Mouse (Mus musculus) CD4-positive, CD25-positive, alpha-beta regulatory T cell, adult 4 months (primary cell): ENCODE results near the gene Lins1. TPM values are rescaled to one million over a fixed set of nuclear protein-coding genes. Genes with fewer than 3 reads are reported as not detected.

Experiments
- ATAC-seq: one replicate; pipeline ENCODE4 v1.8.0; 2017
- polyA plus RNA-seq, 2 experiments: library from polyadenylated mRNA; unstranded; fragments of 100-300 nt; shearing (Covaris generic); gene quantifications; one replicate each; pipeline ENCODE4 v1.2.1; 2017

The Lins1 gene
- polyA plus RNA-seq, result 1 to 10 TPM; 8.2 TPM

DNA sequence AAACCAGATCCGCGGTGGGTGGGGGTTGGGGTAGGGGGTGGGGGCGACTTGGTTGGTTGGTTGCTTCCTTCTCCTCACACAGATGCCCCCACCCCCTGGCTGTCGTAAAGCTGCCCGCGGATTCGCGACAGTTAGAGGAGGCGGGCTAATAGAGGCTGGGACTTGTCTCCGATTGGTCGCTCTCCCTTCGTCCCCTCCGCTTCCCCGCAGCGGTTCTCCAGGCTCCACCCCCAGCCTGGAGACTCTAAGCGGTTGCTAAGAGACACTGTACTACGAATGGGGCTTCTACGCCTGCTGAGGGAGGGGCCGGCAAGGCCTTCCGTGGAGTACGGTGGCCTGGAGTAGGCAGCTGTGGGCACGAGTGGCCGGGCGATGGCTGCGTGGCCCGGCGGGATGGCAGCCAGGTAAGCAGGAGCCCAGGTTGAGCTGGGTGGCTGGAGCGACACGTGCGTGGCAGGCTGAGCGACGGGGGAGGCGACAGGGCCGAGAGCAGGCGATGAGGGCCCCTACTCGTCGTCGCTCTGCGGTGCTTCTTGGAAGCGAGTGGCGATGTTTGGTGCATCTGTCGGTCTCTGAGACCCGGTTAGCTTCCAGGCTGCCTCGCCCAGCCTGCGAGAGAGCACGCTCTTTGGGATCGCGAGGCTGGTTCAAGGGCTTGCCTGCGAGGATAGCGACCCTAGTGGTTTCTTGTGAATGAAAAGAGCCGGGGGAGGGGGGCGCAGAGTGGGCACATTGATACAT lies at the start of gene Lins1:
Gene Lins1, plus strand, starts transcription at position 270 of the 741 bp plus-strand sequence.
- peak; percentile 98 for ATAC-seq

GRCm38 (mm10) chr7:66645736-66646135 lies 44.0 kb upstream of the Lins1 start:
- no peak for ATAC-seq

DNA sequence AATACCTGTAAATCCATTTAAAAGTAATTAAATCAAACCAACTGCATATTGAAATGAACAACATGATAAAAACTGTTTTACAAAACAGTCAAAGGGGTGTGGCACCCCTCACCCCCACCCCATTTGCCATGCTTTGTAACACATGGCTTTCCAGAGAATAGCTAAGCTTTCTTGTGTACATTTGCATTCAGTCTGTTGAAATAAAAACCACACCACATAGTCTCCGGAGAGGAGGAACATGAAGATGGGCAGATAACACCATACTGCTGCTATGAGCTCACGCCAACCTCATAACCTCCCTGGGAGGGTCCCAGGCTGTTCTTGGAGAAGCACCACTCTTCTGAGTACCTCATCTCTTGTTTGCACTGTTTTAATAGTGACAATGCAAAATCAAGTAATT lies 40.5 kb upstream of the Lins1 start:
- no peak for ATAC-seq

- no peak for ATAC-seq
These were observed 38.8 kb upstream of the Lins1 start for GRCm38 (mm10) chr7:66650883-66651282.

DNA sequence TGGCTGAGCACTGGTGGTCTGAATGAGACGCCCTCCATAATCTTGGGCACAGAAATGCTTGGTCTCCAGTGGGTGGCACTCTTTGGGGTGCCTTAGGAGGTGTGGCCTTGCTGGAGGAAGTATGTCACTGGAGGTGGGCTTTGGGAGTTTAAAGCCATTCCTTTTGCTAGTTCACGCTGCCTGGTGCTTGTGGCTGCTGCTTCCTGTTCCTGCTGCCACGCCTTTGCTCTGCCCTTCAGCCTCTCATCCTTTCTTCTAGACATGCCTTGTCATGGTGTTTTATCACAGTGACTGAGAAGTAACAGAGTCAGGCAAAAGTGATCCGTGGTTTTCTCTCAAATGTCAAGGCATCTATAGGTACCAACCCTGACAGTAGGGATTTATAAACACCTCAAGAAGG lies 37.5 kb upstream of the Lins1 start:
- peak; percentile 63 for ATAC-seq

DNA sequence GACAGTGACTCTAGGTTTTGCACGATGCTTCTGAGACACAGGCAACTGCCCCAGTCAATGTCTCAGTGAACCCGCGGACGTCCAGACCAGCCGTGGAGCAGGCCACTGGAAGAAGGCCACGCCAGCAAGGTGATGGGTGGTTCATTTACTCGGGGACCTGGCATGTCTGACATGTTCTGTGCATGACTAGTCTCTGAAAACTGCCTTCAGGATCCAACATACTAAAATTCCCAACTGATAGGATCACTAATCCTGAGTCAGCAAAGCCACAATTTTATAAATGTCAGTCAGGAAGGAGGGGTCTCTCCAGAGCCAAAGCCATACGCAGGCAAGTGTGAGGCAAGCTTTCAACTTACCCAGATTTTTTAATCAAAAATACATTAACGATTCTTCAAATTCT lies 36.1 kb upstream of the Lins1 start:
- no peak for ATAC-seq

GRCm38 (mm10) chr7:66655471-66655870 lies 34.2 kb upstream of the Lins1 start:
- ATAC-seq, result no peak

GRCm38 (mm10) chr7:66660291-66660690 lies 29.4 kb upstream of the Lins1 start:
- no peak for ATAC-seq

DNA sequence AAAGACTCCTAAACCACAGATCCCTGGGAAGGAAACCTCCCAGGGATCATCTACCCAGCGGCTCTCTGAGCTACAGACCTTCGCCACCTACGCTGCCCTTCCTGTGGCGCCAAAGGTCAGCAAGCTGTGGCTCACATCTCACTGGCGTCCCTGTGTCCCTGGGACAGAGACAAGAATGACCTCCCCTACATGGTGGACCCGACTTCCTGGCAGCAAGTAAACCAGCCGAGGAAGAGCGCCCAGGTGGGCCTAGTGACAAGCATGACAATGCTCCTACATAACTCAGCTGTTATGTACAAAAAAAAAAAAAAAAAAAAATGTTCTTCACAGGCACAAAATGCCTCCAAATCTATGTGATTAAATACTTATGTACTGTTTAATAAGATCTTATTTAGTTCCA lies 28.7 kb upstream of the Lins1 start:
- ATAC-seq, result no peak

DNA sequence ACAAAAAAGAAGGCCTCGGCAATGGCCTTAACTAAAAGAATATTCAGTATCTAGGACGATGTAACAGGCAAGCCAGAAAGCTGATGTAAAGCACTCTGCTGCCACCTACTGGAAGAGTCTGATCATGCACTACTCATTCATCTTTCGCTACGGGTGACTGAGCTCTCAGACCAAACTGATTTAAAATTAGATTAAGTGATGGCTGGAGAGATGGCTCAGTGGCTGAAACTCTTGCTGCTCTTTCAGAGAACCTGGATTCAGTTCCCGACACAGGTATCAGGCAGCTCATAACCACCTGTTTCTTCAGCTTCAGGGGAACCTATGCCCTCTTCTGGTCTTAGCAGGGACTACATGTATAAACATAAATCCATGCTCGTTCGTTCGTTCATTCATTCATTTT lies 28.1 kb upstream of the Lins1 start:
- ATAC-seq, result peak; percentile 91

DNA sequence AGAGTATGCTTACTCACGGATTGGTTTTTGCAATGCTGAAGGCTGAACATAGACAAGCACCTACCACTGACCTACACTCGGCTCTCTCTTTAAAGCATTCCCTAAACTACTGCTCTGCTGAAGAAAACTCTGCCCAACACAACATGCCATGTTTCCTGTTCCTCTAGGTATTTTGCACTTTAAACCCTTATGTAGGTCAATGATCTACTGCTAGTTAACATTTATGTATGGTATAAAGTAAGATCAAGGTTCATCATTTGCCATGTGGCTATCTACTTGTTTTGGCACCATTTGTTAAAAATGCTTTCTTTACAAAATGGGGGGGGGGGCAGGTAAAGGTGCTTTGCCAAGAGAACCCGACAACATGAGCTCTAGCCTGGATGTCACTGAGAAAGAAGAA lies 26.1 kb upstream of the Lins1 start:
- ATAC-seq, result no peak

DNA sequence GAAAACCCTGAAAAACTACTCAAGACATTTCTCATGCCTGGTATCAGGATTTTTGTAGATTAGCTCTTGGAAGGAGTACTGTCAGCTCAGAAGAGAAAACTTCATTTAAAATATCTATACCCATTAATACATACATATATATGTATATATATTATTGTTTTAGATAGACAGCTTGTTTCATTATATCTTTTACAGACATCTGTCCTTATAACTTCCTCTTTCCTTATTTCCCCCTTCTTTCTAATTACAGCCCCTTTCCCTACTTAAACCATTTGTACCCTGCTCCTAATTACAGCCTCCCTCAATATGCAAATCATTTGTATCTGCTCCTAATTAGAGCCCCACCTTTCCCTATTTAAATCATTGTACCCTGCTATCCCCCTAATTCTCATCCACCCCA lies 22.6 kb upstream of the Lins1 start:
- no peak for ATAC-seq

DNA sequence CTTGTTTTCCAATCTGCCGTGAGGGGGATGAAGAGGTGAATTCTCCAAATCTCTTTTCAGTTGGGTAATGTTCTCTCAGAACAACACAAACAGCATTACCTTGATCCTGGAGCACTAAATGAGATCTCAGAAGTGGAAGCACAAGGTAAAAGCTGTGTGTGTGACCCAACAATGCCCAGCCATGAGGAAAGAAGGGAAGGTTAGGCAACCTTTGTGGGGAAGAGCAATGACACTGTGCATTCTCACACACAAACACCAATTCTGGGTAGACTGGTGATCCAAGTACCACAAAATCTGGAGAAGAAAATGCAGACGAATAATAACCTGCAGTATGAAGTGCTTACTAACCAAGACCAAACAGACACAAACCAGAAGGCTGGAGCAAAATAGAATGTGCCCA lies 13.9 kb upstream of the Lins1 start:
- ATAC-seq, result no peak

DNA sequence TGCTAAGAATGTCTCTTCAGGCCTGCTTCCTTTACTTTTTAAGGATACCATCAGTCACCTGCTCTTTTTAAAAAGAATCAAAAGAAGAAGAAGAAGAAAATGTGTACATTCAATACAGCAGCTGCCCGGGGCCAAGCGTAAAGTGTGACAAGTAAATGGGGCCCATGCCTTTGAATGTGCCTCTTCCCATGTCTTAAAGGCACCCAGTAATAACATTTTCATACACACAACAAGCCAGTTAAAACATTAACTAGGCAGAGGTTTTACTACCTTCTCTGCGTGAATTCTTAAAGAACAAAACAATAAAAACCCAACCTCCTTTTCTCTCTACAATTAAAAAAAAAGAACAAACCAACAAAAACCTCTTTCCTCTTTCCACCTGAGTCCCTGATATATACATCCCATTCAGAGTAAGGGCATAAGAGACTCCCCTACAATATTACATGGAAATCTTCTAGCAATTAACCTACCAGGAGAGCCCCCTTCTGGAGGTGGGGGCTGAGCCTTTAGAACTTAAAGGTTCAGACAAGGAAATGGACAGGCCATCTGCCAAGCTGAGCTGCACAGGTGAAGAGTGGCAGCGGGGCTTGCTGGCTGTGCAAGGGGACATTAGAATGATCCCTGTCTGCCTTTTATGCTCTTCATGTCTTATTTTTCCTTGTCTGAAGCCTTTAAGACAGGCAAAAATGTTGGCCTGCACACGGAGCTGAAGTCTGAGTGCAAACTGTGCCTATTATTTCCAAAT lies 7.4 kb upstream of the Lins1 start:
- no peak for ATAC-seq

- ATAC-seq, result no peak
These were observed 968 bp upstream of the Lins1 start for GRCm38 (mm10) chr7:66688721-66689120.

DNA sequence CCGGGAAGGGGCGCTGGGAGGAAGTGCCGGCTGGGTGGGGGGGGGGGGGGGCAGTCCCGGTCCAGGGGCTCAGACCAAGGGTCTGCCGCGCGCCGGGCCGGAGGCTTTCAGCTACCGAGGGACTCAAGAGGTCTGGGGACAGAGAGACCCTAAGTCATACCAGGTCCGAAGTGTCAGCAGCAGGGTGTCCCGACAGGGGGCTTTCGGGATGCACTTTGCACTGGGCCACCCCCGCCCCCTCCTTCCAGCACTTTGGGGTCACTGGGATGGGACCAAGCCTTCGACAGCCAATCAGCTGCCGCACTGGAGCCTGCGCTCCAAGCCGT lies 432 bp upstream of the Lins1 start, which contains the start of gene Asb7:
Gene Asb7, minus strand, starts transcription at position 303 of the 326 bp plus-strand sequence.
- no peak for ATAC-seq

DNA sequence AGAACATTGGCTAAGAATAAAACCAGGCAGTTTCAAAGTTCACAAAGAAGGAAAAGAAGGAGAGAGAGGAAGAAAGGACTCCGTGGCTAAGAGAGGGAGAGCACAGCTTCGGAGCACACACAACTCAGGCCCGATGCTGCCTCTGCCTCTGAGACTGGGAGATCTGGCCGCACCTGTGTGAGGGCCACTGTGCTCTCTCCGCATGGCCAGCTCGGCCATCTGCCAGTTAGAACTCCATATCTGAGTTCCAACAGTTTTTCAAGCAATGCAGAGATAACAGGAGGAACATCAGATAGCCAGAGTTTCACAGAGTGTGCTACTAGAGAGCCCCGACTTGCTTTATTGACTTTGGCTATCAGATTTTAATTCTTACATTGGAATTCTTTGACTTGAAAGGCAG lies 4.8 kb downstream of the Lins1 start:
- no peak for ATAC-seq

- no peak for ATAC-seq
These were observed 13.0 kb downstream of the Lins1 start for GRCm38 (mm10) chr7:66702721-66703120.

GRCm38 (mm10) chr7:66704631-66705030 lies 14.9 kb downstream of the Lins1 start:
- no peak for ATAC-seq

DNA sequence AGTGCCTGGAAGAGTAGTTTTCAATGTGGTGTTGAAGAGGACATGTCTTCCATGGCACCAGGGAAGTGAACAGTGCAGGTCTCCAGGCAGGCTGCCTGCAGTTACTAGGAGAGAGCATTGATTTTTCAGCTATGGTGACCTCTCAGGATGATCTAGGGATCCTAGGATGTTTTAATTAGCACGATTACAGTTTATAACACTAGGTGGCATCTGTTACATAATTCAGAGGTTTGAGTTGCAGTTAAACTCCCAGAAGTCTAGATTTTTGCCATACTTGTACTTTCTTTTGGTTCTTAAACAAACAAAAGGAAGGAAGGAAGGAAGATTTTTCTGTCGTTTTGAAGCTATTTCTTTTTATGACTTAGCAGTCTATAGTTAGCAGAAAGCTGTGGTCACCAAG lies 21.5 kb downstream of the Lins1 start:
- no peak for ATAC-seq

DNA sequence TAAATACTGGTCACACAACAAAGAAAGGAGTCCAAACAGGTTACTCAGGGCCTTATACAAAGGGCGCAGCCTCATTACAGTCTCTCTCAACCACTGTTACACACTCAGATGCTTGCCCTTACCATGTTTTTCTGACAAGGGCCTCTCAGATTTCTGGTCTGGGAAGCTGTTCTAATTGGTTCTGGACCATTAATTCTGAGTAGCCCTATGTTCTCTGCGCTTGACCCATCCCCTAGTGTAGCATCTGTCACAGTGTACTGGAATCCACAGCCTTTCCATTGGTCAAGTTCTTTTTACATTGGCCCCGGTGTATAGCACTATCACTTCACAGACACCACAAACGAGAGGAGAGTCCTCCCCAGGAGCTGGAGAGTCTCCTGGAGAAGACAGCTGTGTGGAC lies 34.8 kb downstream of the Lins1 start:
- ATAC-seq, result no peak

DNA sequence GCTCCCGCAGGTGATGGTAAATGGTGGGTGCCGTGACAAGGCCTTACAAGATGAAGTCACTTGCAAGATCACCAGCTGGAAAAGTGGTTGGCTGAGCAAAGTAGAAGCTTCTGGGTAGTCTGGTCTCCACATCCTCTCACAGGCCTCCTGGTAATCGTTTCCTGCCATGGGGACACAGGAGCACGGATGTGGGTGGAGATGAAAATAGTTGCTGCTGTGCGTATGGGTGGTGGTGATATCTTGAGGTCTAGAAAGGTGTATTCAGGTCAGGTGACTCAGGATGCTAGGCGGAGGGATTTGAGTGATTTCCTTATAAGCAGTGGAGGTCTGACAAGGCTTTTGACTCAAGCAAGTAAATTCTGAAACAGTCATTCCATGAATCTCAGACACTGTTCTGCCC lies 35.3 kb downstream of the Lins1 start:
- ATAC-seq, result peak; percentile 54

GRCm38 (mm10) chr7:66728072-66728471 lies 38.4 kb downstream of the Lins1 start:
- no peak for ATAC-seq

DNA sequence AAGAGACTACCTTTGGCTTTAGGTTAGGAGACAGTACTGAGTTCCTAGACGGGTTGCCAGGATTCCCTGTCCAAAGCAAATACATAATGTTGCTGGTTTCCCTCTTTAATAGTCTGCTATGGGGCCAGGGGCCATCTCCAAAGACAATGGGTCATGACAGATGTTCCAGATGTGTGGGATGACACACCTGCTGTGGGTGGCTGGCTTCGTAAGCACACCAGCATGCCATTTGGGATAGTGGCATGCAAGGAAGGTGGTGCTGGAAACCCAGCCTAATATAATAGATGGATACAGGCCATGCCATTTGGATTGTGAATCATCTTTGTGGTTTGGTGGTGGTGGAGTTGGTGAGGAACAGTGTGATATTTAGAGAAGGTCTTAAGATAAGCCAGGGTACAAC lies 39.5 kb downstream of the Lins1 start:
- no peak for ATAC-seq
